Mouse (Mus musculus) frontal cortex, adult 2 months (tissue): ENCODE results near the gene Scrn2. TPM values are rescaled to one million over a fixed set of nuclear protein-coding genes. Genes with fewer than 3 reads are reported as not detected.
A peak's percentile ranks its signal among the peaks of the same experiment; 100 is the strongest.

Experiments
- DNase-seq, 2 experiments: peaks; one replicate each; pipeline ENCODE4 v3.0.0; 2022; ENCODE audit warnings: low spot score in 1 of 2; ENCODE audit errors: extremely low spot score in 1 of 2
- polyA plus RNA-seq: library from polyadenylated mRNA; depleted of rRNA; stranded (reverse); fragments of >200 nt; gene quantifications from 2 replicates; pipeline ENCODE4 v1.2.3, GENCODE M21; 2012

Scrn2 gene
- polyA plus RNA-seq, 1 experiment: 6.3 TPM

DNA sequence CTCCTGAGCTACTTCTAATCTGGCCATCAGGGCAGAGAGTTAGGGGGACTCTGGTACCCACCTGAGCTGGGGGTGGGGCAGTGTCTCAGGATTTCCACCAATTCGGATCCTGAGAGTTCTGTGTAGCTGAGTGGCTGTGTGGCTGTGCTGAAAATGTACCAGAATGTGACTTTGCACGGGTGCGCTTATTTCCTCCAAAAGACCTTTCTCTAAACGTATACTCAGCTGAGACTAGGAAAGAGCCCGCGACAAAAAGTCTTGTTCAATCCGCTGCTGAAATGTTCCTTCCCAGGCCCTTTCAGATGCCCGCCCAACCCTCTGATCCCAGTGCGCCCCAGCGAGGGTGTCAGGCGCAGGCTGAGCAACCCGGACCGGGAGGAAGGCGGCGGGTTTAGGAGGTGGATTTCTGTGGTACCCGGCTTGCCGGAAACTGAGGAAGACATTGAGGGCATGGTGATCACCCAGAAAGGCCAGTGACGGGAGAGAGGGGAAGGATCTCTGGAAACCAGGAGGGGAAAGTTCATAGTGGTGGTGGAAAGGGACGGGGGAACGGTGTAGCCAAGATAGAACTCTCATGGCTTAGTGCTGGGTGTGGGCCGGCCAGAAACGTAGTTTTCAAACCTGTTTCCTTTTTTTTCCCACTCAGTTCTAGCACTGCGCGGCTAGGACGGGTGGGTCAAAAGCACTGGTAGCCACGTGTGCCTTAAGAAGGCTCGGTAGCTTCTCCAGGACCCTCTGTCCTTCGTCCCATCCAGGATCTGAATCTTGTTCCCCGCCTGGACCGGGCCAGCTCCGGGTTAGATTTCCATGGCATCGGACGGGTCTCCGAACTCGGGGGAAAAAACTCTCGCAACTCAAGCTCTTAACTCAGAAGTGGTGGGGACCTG, 11.8 kb upstream of the Scrn2 start:
- no peak for DNase-seq

DNA sequence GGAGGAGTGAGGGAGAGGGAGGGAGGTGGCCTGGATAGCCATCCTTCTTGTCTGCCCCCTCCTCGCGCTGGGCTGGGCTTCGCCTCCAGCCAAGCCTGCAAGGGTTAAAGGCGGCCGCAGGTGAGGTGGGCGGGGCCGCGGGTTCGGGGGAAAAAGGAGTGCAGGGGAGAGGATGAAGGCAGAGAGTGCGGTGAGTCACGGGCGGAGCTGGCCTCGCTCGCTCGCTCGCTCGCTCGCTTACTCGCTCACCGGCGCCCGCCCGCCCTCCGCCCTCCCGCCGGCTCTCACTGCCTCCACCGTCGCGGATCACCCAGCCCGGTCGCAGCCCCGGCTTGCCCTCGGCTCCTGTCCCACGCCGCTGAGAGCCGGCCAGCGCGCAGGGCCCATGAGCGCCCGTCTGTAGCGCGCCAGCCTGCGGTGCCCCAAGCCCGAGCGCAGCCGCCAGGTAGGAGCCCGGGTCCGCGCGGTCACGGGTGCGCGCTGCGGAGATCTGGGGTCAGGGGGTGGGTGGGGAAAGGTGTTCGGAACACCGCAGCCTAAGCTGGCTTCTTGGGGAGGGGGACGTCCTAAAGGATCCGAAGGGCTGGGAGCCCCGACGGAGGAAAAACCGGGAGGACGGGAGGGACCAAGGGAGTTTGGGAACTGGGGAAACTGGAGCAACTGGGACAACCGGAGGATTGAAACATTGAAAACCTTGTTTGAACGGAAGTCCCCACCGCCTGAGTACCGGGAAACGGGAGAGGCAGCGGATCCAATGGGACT, 11.0 kb upstream of the Scrn2 start:
- DNase-seq: no peak

DNA sequence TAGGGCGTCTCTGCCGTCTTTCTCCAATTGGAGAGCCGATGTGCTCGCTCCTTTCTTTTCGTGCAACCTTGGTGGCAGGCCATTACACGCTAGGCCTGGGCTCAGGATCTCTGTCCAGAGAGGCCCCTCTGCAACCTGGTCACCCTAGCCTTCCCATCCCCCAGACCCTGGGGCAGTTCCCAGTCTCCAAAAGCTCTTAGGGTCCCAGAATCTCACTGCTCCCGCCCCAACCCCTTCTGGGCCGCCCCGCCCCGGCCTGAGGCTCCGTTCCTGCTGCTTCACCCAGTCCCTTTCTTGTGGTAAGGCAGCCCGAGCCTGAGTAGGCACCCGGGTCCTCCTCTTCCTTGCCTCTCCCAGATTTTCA, 10.4 kb upstream of the Scrn2 start:
- DNase-seq: no peak

DNA sequence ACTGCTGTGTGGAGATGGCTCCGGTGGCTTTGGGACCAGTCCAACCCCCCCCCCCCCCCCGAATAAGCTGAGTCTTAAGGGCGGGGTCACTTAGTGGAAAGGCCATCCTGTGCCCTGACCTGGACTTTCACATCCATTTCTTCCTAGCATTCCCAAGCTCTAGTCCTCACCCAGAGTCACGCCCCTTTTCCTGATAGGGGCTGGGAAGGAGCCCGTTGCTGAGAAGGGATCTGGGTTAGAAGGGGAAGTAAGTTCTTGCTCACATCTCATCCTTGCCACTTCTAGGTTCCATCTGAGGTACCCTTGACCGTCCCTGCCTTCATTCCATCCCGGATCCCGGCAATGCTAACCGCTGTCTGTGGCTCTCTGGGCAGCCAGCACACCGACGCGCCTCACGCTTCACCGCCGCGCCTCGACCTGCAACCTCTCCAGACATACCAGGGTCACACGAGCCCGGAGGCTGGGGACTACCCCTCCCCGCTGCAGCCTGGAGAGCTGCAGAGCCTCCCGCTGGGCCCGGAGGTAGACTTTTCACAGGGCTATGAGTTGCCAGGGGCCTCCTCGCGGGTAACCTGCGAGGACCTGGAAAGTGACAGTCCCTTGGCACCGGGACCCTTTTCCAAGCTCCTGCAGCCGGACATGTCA, 8.5 kb upstream of the Scrn2 start:
- no peak for DNase-seq

DNA sequence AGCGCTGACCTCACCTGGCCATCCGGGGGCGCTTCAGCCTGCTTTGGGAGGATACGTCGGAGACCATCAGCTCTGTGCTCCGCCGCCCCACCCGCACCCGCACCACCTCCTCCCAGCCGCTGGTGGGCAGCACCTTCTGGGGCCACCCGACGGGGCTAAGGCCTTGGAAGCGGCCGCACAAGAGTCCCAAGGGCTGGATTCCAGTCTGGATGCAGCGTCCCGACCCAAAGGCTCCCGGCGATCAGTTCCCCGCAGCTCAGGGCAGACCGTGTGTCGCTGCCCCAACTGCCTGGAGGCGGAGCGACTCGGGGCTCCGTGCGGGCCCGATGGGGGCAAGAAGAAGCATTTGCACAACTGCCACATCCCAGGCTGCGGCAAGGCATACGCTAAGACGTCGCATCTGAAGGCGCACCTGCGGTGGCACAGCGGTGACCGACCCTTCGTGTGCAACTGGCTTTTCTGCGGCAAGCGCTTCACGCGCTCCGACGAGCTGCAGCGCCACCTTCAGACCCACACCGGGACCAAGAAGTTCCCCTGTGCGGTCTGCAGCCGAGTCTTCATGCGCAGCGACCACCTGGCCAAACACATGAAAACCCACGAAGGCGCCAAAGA, 7.8 kb upstream of the Scrn2 start:
- peak in 1 of 2 experiments; percentile 72 for DNase-seq

DNA sequence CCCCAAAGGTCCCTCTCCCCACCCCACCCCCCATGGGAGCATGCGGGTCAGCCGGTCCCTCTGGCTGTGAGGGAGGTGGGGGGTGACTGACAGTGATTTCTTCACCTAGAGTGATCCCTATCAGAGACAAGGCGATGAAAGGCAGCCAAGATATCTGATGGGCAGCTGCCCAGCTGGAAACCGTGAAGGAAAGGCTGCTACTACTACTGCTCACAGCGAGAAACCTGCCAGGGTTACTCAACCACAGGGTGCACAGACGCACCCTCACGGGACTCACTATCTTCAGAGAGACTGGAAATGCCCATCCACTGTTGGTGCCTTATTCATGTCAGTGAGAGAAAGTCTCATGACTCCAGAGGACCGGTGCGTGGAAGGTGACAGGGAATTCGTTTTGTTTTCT, 4.8 kb upstream of the Scrn2 start:
- no peak for DNase-seq

DNA sequence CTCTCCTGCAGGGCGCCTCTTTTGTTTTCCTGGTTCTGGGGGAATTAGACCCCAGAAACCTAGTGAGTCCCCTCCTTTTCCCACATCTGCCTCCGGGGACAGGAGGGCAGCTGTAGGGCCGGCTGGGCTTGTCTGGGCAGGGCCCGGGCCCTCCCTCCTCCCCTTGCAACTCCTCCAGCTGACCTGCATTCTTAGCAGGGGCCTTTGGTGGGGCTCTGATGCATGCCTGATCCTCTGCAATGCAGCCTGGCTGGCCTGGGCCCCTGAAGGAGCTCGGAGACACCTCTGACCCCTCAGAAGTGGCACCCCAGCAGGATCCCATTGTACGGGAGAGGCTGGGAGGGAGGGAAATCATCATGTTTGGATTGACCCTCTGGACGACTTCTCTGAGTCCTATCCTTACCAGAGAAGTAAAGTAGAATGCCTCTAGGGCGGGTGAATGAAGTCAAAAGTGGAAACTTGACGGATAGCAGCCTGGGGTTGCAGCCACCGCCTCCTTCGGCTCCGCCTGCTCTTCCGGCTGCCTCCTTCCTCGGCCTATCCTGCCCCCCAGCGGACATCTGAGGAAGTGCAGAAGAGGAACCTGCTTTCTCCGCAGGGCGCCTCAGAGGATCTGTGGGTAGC, 3.9 kb upstream of the Scrn2 start:
- DNase-seq: peak; percentile 59 to 90

DNA sequence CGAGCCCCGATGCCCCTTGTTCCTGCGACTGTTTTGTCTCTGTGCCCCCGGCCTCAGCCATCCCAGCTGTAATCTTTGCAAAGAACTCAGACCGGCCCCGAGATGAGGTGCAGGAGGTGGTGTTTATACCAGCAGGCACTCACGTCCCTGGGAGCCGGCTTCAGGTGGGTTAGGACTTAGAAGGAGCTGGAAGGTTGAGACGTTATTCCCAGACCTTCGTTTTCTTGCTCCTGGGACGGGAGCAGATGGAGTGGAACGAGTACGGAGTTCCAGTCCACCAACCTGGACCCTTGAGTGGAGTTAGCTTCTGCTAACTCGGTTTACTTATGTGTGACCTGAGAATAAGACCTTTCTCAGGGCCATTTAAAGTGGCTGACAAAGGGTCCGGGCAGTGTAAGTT, 688 bp downstream of the Scrn2 start:
- no peak for DNase-seq

DNA sequence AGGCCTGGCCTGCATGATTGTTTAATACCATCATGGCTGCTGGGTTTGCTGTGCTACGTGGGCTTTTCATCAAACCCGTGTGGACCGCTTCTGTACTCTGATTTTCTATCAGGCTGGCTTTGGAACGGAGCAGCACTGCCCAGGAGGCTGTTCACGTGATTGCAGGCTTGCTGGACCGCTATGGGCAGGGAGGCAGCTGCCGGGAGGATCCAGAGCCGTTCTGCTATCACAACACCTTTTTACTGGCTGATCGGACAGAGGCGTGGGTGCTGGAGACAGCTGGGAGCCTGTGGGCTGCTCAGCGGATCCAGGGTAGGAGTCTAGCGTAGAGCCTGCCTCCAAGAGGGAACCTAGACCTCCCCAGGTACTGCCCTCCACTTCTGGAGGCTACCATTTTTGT, 2.2 kb downstream of the Scrn2 start:
- no peak for DNase-seq

DNA sequence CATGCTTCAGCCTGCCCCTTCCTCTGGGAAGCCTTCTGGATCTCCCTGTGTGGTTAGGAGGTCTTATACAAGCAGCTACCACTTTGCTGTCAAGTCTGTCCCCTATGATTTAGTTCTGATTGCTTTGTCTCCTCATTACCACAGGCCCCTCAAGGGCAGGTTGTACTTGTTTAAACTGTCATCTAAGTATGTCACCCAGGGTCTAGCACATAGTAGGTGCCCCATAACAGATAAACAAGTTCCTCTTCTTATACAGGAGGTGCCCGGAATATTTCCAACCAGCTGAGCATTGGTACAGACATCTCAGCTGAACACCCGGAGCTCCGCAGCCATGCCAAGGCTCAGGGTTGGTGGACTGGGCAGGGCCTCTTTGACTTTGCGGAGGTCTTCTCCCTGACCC, 2.8 kb downstream of the Scrn2 start:
- DNase-seq: no peak

DNA sequence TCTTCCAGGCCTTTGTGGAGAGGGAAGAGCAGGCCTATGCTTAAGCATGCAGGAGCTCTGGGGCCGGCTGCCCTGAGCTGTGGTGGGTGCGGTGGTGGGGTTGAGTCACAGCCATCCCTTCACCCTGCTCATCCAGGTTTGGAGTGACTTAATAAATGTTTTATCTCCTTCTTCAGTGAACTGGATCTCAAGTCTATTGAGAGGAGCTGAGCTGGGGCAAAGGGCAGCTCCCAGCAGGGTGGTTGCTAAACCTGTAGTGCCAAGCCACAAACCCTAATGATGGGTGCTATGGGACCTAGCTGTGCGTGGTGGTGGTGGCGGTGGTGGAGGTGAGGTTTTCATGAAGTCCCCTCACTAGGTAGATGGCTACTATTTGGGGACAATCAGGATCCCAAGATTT, 4.0 kb downstream of the Scrn2 start:
- DNase-seq: no peak

DNA sequence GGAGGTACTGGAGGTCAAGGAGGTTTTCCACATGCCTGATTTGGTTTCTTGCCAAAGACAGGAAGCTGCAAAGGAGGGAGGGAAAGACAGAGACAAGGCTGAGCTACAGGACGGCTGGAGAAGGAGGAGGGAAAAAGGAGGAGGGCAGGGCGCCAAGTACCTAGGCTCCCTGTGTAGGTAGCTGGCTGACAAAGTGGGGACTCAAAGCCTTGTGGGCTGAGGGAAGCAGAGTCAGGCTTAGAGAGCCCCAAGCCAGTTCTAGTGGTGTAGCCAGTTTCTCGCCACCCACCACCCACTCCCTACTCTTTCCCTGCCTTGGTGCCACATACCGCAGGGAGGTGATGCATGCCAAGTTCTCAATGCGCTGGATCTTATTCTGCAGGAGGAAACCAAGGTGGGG, 6.4 kb downstream of the Scrn2 start:
- peak; percentile 45 to 76 for DNase-seq

DNA sequence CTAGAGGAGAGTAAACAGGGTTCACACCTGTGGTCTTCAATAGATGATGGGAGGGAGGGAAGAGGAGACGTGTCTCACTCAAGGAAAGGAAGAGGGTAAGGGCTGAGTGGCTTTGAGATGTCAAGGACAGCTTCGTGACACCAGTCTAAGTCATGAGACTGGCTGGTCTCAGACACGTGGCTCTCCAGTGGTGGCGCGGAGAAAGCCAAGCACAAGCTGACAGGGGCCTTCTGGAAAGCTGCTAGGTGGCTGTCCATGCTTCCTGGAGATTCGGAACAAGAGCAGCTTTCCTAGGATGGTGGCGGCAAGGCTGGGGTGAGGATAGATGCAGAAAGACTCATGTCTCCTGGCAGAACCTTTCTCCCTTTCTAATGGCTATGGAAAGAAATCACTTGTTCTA, 9.1 kb downstream of the Scrn2 start:
- no peak for DNase-seq

DNA sequence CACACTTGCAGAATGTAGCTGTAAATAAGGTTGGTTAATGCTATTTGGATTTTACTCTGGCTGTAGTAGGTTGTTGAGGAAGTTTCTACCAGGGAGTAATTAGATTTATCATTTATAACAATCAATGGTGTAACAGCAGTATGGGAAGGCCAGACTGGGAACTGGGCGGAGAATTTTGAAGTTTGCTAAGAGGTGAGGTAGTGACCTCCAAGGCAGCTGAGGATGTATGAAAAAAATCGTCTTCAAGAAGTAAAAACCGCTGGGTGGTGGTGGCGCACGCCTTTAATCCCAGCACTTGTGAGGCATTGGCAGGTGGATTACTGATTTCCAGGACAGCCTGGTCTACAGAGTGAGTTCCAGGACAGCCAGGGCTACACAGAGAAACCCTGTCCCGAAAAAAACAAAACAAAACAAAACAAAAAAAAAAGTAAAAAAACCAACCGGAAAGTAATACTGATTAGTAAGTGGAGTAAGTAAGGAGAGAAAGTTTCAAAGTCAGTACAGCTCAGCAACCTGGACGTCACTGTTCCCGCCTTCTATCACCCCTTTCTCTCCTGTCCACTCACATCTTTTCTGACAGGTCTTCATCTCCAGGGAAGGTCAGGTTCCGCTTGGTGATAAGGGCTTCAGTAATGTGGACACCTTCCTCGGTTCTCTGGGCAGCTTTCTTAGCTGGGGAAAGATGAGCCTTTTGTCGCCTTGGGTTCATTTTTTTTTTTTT, 10.7 kb downstream of the Scrn2 start:
- no peak for DNase-seq

DNA sequence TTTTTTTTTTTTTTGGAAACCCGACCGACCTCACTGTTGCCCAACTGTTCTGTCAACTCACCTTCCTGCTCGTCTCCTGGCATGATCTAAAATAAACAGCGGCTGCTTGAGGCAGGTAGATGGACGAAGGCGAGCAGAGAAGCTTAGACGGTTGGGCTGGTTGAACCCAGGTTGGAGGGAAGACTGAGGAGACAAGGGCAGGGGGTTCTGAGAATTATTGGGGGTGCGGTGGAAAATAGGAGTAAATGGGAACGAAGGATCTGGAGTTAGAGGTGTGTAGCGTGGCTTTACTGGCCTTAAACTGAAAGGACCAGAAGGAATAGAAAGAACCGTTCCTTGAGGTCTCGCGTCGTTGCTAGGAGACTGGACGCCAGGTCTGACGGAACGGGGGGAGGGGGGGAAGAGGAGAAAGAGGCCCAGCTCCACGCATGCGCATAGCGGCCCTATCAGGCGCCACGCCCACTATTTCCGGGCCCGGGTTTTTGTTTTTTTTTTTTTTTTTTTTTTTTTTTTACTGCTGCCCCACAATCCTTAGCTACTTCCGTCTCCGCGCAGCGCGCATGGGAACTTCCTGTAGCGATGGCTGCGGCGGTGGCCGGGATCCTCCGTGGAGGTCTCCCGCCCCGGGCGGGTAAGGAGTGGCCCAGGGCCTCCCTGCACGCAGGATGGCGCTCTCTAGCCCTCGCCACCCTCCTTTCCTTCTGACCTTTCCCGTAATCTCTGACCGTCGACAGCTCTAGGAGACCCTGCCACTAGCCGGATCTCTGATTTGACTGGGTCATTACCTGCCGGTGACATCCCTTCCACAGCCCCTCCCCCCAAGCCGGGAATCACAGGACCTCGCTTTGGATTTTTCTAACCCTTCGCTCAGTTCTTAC, 11.5 kb downstream of the Scrn2 start, which contains the start of the genes Lrrc46 and Mrpl10:
Gene Lrrc46, minus strand, starts transcription at position 386 of the 878 bp plus-strand sequence.
Gene Mrpl10, plus strand, starts transcription at position 539 of the 878 bp plus-strand sequence.
- DNase-seq: peak; percentile 66 to 88

DNA sequence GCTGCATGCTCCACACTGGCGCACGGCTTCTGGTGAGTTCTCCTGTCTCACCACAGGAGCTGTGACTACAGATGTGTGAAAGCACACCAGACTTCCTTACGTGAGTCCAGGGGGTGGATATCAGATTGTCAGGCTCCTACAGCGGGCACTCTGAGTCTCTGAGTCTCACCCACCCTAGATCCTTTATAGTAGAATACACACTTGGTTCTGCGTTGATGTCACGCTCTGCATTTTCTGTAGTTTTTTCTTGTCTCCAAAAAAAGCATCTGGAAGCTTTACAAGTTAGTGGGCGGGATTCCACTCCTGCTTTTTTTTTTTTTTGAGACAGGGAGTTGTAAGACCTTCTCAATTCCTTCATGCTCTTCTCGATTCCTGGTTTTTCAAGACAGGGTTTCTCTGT, 15.2 kb downstream of the Scrn2 start:
- DNase-seq: peak in 1 of 2 experiments; percentile 77

DNA sequence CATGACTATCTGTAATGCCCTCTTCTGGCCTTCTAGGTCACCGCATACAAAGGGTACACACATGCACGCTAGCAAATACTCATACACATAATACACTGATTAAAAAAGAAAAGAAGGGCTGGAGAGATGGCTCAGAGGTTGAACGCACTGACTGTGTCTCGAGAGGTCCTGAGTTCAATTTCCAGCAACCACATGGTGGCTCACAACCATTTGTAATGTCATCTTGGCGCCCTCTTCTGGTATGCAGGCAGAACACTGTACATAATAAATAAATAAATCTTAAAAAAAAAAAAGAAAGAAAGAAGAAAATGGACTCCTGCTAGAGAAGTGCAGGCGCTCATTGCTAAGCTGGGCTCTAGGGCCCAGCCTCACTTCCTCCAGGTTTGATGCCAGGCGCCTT, 16.1 kb downstream of the Scrn2 start:
- DNase-seq: no peak

DNA sequence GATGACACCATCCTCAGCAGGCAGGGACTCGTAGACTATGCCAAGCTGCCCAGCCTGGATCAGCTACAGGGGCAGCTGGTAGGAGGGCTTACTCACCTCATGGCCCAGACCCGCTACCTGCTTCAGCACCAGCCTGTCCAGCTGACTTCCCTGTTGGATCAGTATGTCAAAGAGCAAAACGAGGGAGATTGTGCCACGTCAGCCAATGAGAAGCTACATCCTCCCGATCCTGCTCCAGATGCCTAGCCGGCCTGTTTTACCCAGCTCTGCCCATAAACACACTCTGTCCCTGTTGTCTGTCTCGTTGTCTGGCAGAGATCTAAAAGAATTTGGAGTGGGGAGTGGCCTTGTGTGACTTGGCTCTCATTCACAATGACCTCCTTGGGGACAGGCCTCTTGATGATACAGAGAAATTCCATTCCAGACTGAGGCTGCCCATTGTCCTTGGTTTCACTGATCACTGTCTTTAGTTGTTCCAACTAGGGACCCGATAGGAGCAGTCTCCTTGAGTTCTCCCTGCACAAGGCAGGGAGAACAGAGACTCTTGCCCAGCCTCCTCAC, 18.4 kb downstream of the Scrn2 start:
- no peak for DNase-seq
